Mouse (Mus musculus) CH12.LX (cell line): ENCODE data around the gene Cntln. TPM values are rescaled to one million over a fixed set of nuclear protein-coding genes. Genes with fewer than 3 reads are reported as not detected.

Source experiments
- DNase-seq: peaks from one replicate; pipeline ENCODE4 v3.0.0-alpha.2; 2013; ENCODE audit errors: extremely low read depth
- H3K27ac ChIP-seq: 2 replicates; pipeline ENCODE4 v1.5.1; 2012; ENCODE audit warnings: low read depth, mild to moderate bottlenecking, control low read depth, moderate library complexity; ENCODE audit not compliant: insufficient read depth
- H3K27me3 ChIP-seq: replicated peaks from 2 replicates; pipeline ENCODE3; 2012; ENCODE audit warnings: inconsistent platforms
- H3K36me3 ChIP-seq, 2 experiments: replicated peaks in 1 of 2; 2 replicates each; pipeline versions ENCODE3 to v1.6.1; 2012; ENCODE audit warnings: inconsistent platforms in 1 of 2, low read length in 1 of 2, mild to moderate bottlenecking in 1 of 2, mixed read lengths in 1 of 2, moderate library complexity in 1 of 2; ENCODE audit not compliant: control insufficient read depth in 1 of 2, insufficient read depth in 1 of 2
- H3K4me1 ChIP-seq, 2 experiments: 2 replicates each; pipeline ENCODE4 v1.6.1; 2012; ENCODE audit warnings: inconsistent platforms in 1 of 2, moderate library complexity in 1 of 2; ENCODE audit not compliant: insufficient read depth in 2 of 2, control insufficient read depth in 1 of 2
- H3K4me2 ChIP-seq: 2 replicates; pipeline ENCODE4 v1.6.1; 2012; ENCODE audit warnings: low read depth, mild to moderate bottlenecking, control low read depth; ENCODE audit not compliant: poor library complexity, insufficient read depth, severe bottlenecking
- H3K4me3 ChIP-seq, 3 experiments: fragments of 150-350 bp in 1 of 3; sonication (generic) in 1 of 3; replicated peaks in 1 of 3; 2 replicates each; pipeline versions ENCODE3 to v1.5.1; 2011 to 2012; ENCODE audit warnings: low read depth in 2 of 3, low read length in 2 of 3, mild to moderate bottlenecking in 2 of 3, moderate library complexity in 2 of 3, control low read depth in 1 of 3, improper control_type of control experiment in 1 of 3, inconsistent platforms in 1 of 3, mixed read lengths in 1 of 3; ENCODE audit not compliant: poor library complexity in 1 of 3
- H3K79me2 ChIP-seq: replicated peaks from 2 replicates; pipeline ENCODE4 v1.6.1; 2012; ENCODE audit warnings: mild to moderate bottlenecking, moderate library complexity; ENCODE audit not compliant: control insufficient read depth, poor library complexity, insufficient read depth, severe bottlenecking; ENCODE audit errors: extremely low read depth
- H3K9ac ChIP-seq: 2 replicates; pipeline ENCODE4 v1.6.1; 2012; ENCODE audit warnings: low read depth, mild to moderate bottlenecking, control low read depth, moderate library complexity; ENCODE audit not compliant: insufficient read depth
- H3K9me3 ChIP-seq: replicated peaks from 2 replicates; pipeline ENCODE3; 2012; ENCODE audit warnings: low read length, inconsistent platforms, mixed read lengths
- BHLHE40 ChIP-seq: IDR thresholded peaks from 2 replicates; pipeline ENCODE4 v1.6.1; 2011; ENCODE audit warnings: mild to moderate bottlenecking, low read depth, low read length, improper control_type of control experiment
- CHD1 ChIP-seq: IDR thresholded peaks from 2 replicates; pipeline ENCODE4 v1.6.1; 2012; ENCODE audit warnings: low read depth, low read length, improper control_type of control experiment, inconsistent platforms
- CTCF ChIP-seq, 2 experiments: IDR thresholded peaks in 1 of 2; conservative IDR thresholded peaks in 1 of 2; 2 replicates each; pipeline ENCODE4 v1.5.1; 2011 to 2012; ENCODE audit warnings: low read depth in 2 of 2, low read length in 2 of 2, improper control_type of control experiment in 1 of 2, inconsistent platforms in 1 of 2, mild to moderate bottlenecking in 1 of 2, moderate library complexity in 1 of 2
- ELF1 ChIP-seq: IDR thresholded peaks from 2 replicates; pipeline ENCODE4 v1.6.1; 2014; ENCODE audit warnings: low read depth, mild to moderate bottlenecking, inconsistent platforms, low read length, improper control_type of control experiment
- EP300 ChIP-seq: IDR thresholded peaks from 2 replicates; pipeline ENCODE4 v1.6.1; 2011; ENCODE audit warnings: low read length, improper control_type of control experiment
- ETS1 ChIP-seq: conservative IDR thresholded peaks from 2 replicates; pipeline ENCODE4 v1.6.1; 2012; ENCODE audit warnings: low read depth, mild to moderate bottlenecking, inconsistent platforms, low read length, improper control_type of control experiment, moderate library complexity
- GABPA ChIP-seq: IDR thresholded peaks from 2 replicates; pipeline ENCODE4 v1.6.1; 2012; ENCODE audit warnings: low read depth, low read length, improper control_type of control experiment, inconsistent platforms; ENCODE audit not compliant: insufficient replicate concordance
- JUN ChIP-seq: IDR thresholded peaks from 2 replicates; pipeline ENCODE4 v1.6.1; 2011; ENCODE audit warnings: low read depth, mild to moderate bottlenecking, low read length, improper control_type of control experiment, moderate library complexity; ENCODE audit not compliant: insufficient read depth
- KAT2A ChIP-seq: IDR thresholded peaks from 2 replicates; pipeline ENCODE4 v1.6.1; 2012; ENCODE audit warnings: low read length, improper control_type of control experiment, inconsistent platforms; ENCODE audit not compliant: insufficient replicate concordance
- MAFK ChIP-seq: IDR thresholded peaks from 2 replicates; pipeline ENCODE4 v1.6.1; 2011; ENCODE audit warnings: low read length, improper control_type of control experiment; ENCODE audit not compliant: insufficient replicate concordance
- MAZ ChIP-seq: IDR thresholded peaks from 2 replicates; pipeline ENCODE4 v1.6.1; 2012; ENCODE audit warnings: low read depth, mild to moderate bottlenecking, inconsistent platforms, low read length, improper control_type of control experiment, moderate library complexity
- MEF2A ChIP-seq: IDR thresholded peaks from 2 replicates; pipeline ENCODE4 v1.6.1; 2014; ENCODE audit warnings: low read depth, mild to moderate bottlenecking, inconsistent platforms, low read length, improper control_type of control experiment, borderline replicate concordance
- MXI1 ChIP-seq: IDR thresholded peaks from 2 replicates; pipeline ENCODE4 v1.6.1; 2011; ENCODE audit warnings: mild to moderate bottlenecking, low read depth, low read length, improper control_type of control experiment
- MYC ChIP-seq: IDR thresholded peaks from 2 replicates; pipeline ENCODE4 v1.6.1; 2011; ENCODE audit warnings: low read depth, mild to moderate bottlenecking, improper control_type of control experiment, low read length
- NELFE ChIP-seq: IDR thresholded peaks from 2 replicates; pipeline ENCODE4 v1.6.1; 2011; ENCODE audit warnings: low read depth, low read length, improper control_type of control experiment
- POLR2AphosphoS2 ChIP-seq: IDR thresholded peaks from 2 replicates; pipeline ENCODE4 v1.6.1; 2011; ENCODE audit warnings: low read depth, low read length, improper control_type of control experiment
- RAD21 ChIP-seq: IDR thresholded peaks from 2 replicates; pipeline ENCODE4 v1.6.1; 2011; ENCODE audit warnings: low read depth, mild to moderate bottlenecking, low read length, improper control_type of control experiment, moderate library complexity
- RCOR1 ChIP-seq: conservative IDR thresholded peaks from 2 replicates; pipeline ENCODE4 v1.6.1; 2012; ENCODE audit warnings: low read depth, mild to moderate bottlenecking, inconsistent platforms, low read length, improper control_type of control experiment
- SIN3A ChIP-seq: IDR thresholded peaks from 2 replicates; pipeline ENCODE4 v1.6.1; 2012; ENCODE audit warnings: low read length, improper control_type of control experiment, inconsistent platforms
- TBP ChIP-seq: conservative IDR thresholded peaks from 2 replicates; pipeline ENCODE4 v1.6.1; 2011; ENCODE audit warnings: low read depth, low read length, improper control_type of control experiment
- TCF12 ChIP-seq: IDR thresholded peaks from 2 replicates; pipeline ENCODE4 v1.6.1; 2014; ENCODE audit warnings: low read depth, mild to moderate bottlenecking, inconsistent platforms, low read length, improper control_type of control experiment
- ZMIZ1 ChIP-seq: IDR thresholded peaks from 2 replicates; pipeline ENCODE4 v1.6.1; 2012; ENCODE audit warnings: low read depth, mild to moderate bottlenecking, inconsistent platforms, low read length, improper control_type of control experiment
- dilution Hi-C: fragments of 300-500 bp; cut with MboI; formaldehyde crosslinking; loops from 2 replicates; pipeline ENCODE4 v1.14.3; 2020; ENCODE audit warnings: low sequenced_read_pairs; ENCODE audit not compliant: extremely low pct_unique_long_range_greater_than_20kb, extremely low pct_ligation_motif_present
- in situ Hi-C: fragments of 300-500 bp; cut with MboI; formaldehyde crosslinking; loops from 3 replicates; pipeline ENCODE4 v1.14.3; 2019; ENCODE audit warnings: low sequenced_read_pairs, low pct_ligation_motif_present, low pct_unique_long_range_greater_than_20kb, mixed read lengths
- polyA plus RNA-seq: library from polyadenylated mRNA; unstranded; fragments of >175 nt; gene quantifications from 2 replicates; pipeline ENCODE4 v1.2.1, GENCODE M21; 2012; ENCODE audit warnings: low read depth; ENCODE audit not compliant: insufficient read length
- total RNA-seq, 2 experiments: library from RNA; depleted of rRNA; stranded (reverse); fragments of 300-350 nt in 1 of 2; fragments of >200 nt in 1 of 2; gene quantifications; 2 replicates each; pipeline ENCODE4 v1.2.3; 2012 to 2014

The Cntln gene
- total and polyA plus RNA-seq, 3 experiments: not detected

- Histone ChIP-seq H3K4me1 (no peaks in the 10 kb centered on the region), H3K9me3 (peaks cover 41% of the 10 kb centered on the region), H3K79me2 (no peaks in the 10 kb centered on the region), H3K36me3 (no peaks in the 10 kb centered on the region), H3K4me2 (no peak overlapping the region), H3K4me3 (no peak overlapping the region), H3K9ac (no peak overlapping the region), H3K27me3 (no peaks in the 10 kb centered on the region), H3K27ac (no peak overlapping the region)
- no peak for TF ChIP-seq CHD1
- no peak for TF ChIP-seq MYC
- TF ChIP-seq MAZ: no peak
- no peak for TF ChIP-seq RCOR1
- no peak for TF ChIP-seq ELF1
- TF ChIP-seq GABPA: no peak
- TF ChIP-seq MEF2A: no peak
- TF ChIP-seq EP300: no peak
- TF ChIP-seq ETS1: no peak
- TF ChIP-seq MXI1: no peak
- TF ChIP-seq BHLHE40: no peak
- TF ChIP-seq POLR2AphosphoS2: no peak
- TF ChIP-seq TBP: no peak
- no peak for TF ChIP-seq TCF12
- TF ChIP-seq CTCF (conservative IDR thresholded peaks at IDR 0.05 in 1 of 2, IDR thresholded peaks at IDR 0.05 in 1 of 2; ENCODE audit: low read depth in 2 of 2, low read length in 2 of 2): no peak
- TF ChIP-seq JUN: no peak
- TF ChIP-seq MAFK: no peak
- no peak for TF ChIP-seq SIN3A
- no peak for TF ChIP-seq KAT2A
- DNase-seq: no peak
- in situ Hi-C loops (no loop called here), dilution Hi-C loops (no loop called here)
Observed at GRCm38 (mm10) chr4:84918393-84918792, 34.3 kb downstream of the Cntln start.

GRCm38 (mm10) chr4:84934342-84934929 lies 50.3 kb downstream of the Cntln start:
- no peaks in the 10 kb centered on the region for H3K36me3 ChIP-seq
- no peaks in the 10 kb centered on the region for H3K4me1 ChIP-seq
- no peaks in the 10 kb centered on the region for H3K79me2 ChIP-seq
- no peak overlapping the region for H3K9ac ChIP-seq
- H3K9me3 ChIP-seq: peaks cover 25% of the 10 kb centered on the region
- no peak overlapping the region for H3K4me3 ChIP-seq
- no peak for DNase-seq
- no peak overlapping the region for H3K4me2 ChIP-seq
- H3K27me3 ChIP-seq: no peaks in the 10 kb centered on the region
- dilution Hi-C loops (no loop called here), in situ Hi-C loops (no loop called here)
- TF ChIP-seq NELFE (no peak), RAD21 (no peak), TCF12 (no peak), CHD1 (no peak), CTCF (conservative IDR thresholded peaks at IDR 0.05 in 1 of 2, IDR thresholded peaks at IDR 0.05 in 1 of 2; ENCODE audit: low read depth in 2 of 2, low read length in 2 of 2) (no peak), KAT2A (no peak), JUN (no peak), ZMIZ1 (no peak), MAZ (no peak), GABPA (no peak)
- H3K27ac ChIP-seq: no peak overlapping the region
